Mouse (Mus musculus) liver, embryonic 15.5 days (tissue): ENCODE measurements around the gene Ier5l. TPM values are rescaled to one million over a fixed set of nuclear protein-coding genes. Genes with fewer than 3 reads are reported as not detected.

Source experiments
- ATAC-seq: fragments of 200-750 bp; cut with Nextera tagmentation; 2 replicates; pipeline ENCODE4 v1.8.0; 2017; ENCODE audit warnings: moderate number of reproducible peaks, mild to moderate bottlenecking, moderate library complexity; ENCODE audit not compliant: insufficient read depth
- H3K27ac ChIP-seq: fragments of 300-500 bp; sonication (generic); replicated peaks from 2 replicates; pipeline ENCODE4 v1.5.1; 2015; ENCODE audit warnings: mild to moderate bottlenecking, inconsistent platforms
- H3K27me3 ChIP-seq: fragments of 300-500 bp; sonication (generic); 2 replicates; pipeline ENCODE4 v1.6.1; 2015; ENCODE audit warnings: mild to moderate bottlenecking, inconsistent platforms
- H3K36me3 ChIP-seq: fragments of 300-500 bp; sonication (generic); replicated peaks from 2 replicates; pipeline ENCODE4 v1.6.1; 2015; ENCODE audit warnings: moderate library complexity, mild to moderate bottlenecking, inconsistent platforms
- H3K4me1 ChIP-seq: fragments of 300-500 bp; sonication (generic); replicated peaks from 2 replicates; pipeline ENCODE4 v1.6.1; 2015; ENCODE audit warnings: inconsistent platforms
- H3K4me2 ChIP-seq: fragments of 300-500 bp; sonication (generic); 2 replicates; pipeline ENCODE4 v1.6.1; 2015; ENCODE audit warnings: moderate library complexity, mild to moderate bottlenecking, inconsistent platforms
- H3K4me3 ChIP-seq: fragments of 300-500 bp; sonication (generic); replicated peaks from 2 replicates; pipeline ENCODE4 v1.5.1; 2015; ENCODE audit warnings: mild to moderate bottlenecking, inconsistent platforms
- H3K9ac ChIP-seq: fragments of 300-500 bp; sonication (generic); 2 replicates; pipeline ENCODE4 v1.6.1; 2015; ENCODE audit warnings: moderate library complexity, mild to moderate bottlenecking, inconsistent platforms
- H3K9me3 ChIP-seq: fragments of 300-500 bp; sonication (generic); replicated peaks from 2 replicates; pipeline ENCODE4 v1.6.1; 2016; ENCODE audit warnings: inconsistent platforms
- WGBS: fragments of 180-500 bp; shearing (Covaris S2); methylation state at CpG from one replicate; pipeline ENCODE4 v1.1.7; 2015; ENCODE audit warnings: mixed read lengths; ENCODE audit not compliant: insufficient replicate concordance; 5-methylcytosine and 5-hydroxymethylcytosine counted together
- polyA plus RNA-seq: library from polyadenylated mRNA; unstranded; fragments of >200 nt; fragmentation: Nextera tagmentation; extraction: Ambion mirVana; gene quantifications from 2 replicates; pipeline ENCODE4 v1.2.1, GENCODE M21; 2015

The Ier5l gene
- polyA plus RNA-seq, 1 experiment from 2014 or later, result 0.16 TPM

- H3K9me3 ChIP-seq, result no peaks in the 10 kb centered on the region
- ATAC-seq, result no peak
- H3K27me3 ChIP-seq, result peaks cover 2% of the 10 kb centered on the region; the same call in 1 of the 2 replicates
- 19% methylated on average over 7 of the region's 7 CpGs for WGBS
- H3K36me3 ChIP-seq, result no peaks in the 10 kb centered on the region
- no peak overlapping the region for H3K4me3 ChIP-seq
- H3K9ac ChIP-seq, result no peak overlapping the region
- no peak overlapping the region for H3K27ac ChIP-seq
- no peaks in the 10 kb centered on the region for H3K4me1 ChIP-seq
- H3K4me2 ChIP-seq, result no peak overlapping the region
Observed at GRCm38 (mm10) chr2:30487597-30487996, 13.6 kb upstream of the Ier5l start.

GRCm38 (mm10) chr2:30478526-30478925, 4.5 kb upstream of the Ier5l start:
- Histone ChIP-seq H3K9ac (no peak overlapping the region), H3K4me2 (no peak overlapping the region), H3K36me3 (no peaks in the 10 kb centered on the region), H3K27me3 (peaks cover 48% of the 10 kb centered on the region), H3K4me1 (peaks cover 12% of the 10 kb centered on the region), H3K4me3 (no peak overlapping the region), H3K9me3 (no peaks in the 10 kb centered on the region), H3K27ac (no peak overlapping the region)
- 52% methylated on average over 1 of the region's 1 CpGs for WGBS
- no peak for ATAC-seq

- WGBS, result 65% methylated on average over 2 of the region's 2 CpGs
- no peak for ATAC-seq
- H3K4me3 ChIP-seq, result no peak overlapping the region
- H3K36me3 ChIP-seq, result no peaks in the 10 kb centered on the region
- no peaks in the 10 kb centered on the region for H3K9me3 ChIP-seq
- H3K27me3 ChIP-seq, result peaks cover 67% of the 10 kb centered on the region
- H3K4me1 ChIP-seq, result peaks cover 26% of the 10 kb centered on the region
- H3K27ac ChIP-seq, result no peak overlapping the region
- no peak overlapping the region for H3K4me2 ChIP-seq
- no peak overlapping the region for H3K9ac ChIP-seq
Observed at GRCm38 (mm10) chr2:30476241-30476640, 2.2 kb upstream of the Ier5l start.

GRCm38 (mm10) chr2:30475457-30475856, 1.4 kb upstream of the Ier5l start:
- Histone ChIP-seq H3K27ac (no peak overlapping the region), H3K9me3 (no peaks in the 10 kb centered on the region), H3K4me1 (peaks cover 31% of the 10 kb centered on the region), H3K9ac (no peak overlapping the region), H3K4me3 (no peak overlapping the region), H3K4me2 (no peak overlapping the region), H3K36me3 (no peaks in the 10 kb centered on the region), H3K27me3 (peaks cover 75% of the 10 kb centered on the region)
- 67% methylated on average over 7 of the region's 7 CpGs for WGBS
- no peak for ATAC-seq

GRCm38 (mm10) chr2:30474776-30475175, 757 bp upstream of the Ier5l start:
- Histone ChIP-seq H3K27me3 (peaks cover 82% of the 10 kb centered on the region), H3K4me2 (peak overlapping the region; percentile 72), H3K9me3 (no peaks in the 10 kb centered on the region), H3K9ac (no peak overlapping the region), H3K36me3 (no peaks in the 10 kb centered on the region), H3K27ac (no peak overlapping the region), H3K4me1 (peaks cover 38% of the 10 kb centered on the region), H3K4me3 (no peak overlapping the region)
- ATAC-seq, result no peak
- WGBS, result 42% methylated on average over 4 of the region's 4 CpGs

- peak overlapping the region; percentile 47; the same call in 1 of the 2 replicates for H3K9ac ChIP-seq
- peaks cover 94% of the 10 kb centered on the region for H3K27me3 ChIP-seq
- H3K36me3 ChIP-seq, result no peaks in the 10 kb centered on the region
- H3K27ac ChIP-seq, result no peak overlapping the region
- peaks cover 40% of the 10 kb centered on the region for H3K4me1 ChIP-seq
- ATAC-seq, result peak; percentile 25; the same call in 1 of the 2 replicates
- H3K9me3 ChIP-seq, result no peaks in the 10 kb centered on the region
- peak overlapping the region; percentile 72 for H3K4me2 ChIP-seq
- under 1% methylated on average over 63 of the region's 80 CpGs for WGBS
- H3K4me3 ChIP-seq, result peak overlapping the region; percentile 55
Observed at GRCm38 (mm10) chr2:30473431-30474031, 488 bp downstream of the Ier5l start.

GRCm38 (mm10) chr2:30472731-30473351, 1.2 kb downstream of the Ier5l start:
- H3K9me3 ChIP-seq, result no peaks in the 10 kb centered on the region
- peak overlapping the region; percentile 55 for H3K4me3 ChIP-seq
- H3K9ac ChIP-seq, result peak overlapping the region; percentile 47; the same call in 1 of the 2 replicates
- peaks cover 40% of the 10 kb centered on the region for H3K4me1 ChIP-seq
- H3K27me3 ChIP-seq, result peaks cover 95% of the 10 kb centered on the region
- under 1% methylated on average over 60 of the region's 60 CpGs for WGBS
- no peaks in the 10 kb centered on the region for H3K36me3 ChIP-seq
- no peak for ATAC-seq
- H3K27ac ChIP-seq, result peak overlapping the region; percentile 68
- peak overlapping the region; percentile 72 for H3K4me2 ChIP-seq

- peak overlapping the region; percentile 47; the same call in 1 of the 2 replicates for H3K9ac ChIP-seq
- peak overlapping the region; percentile 72 for H3K4me2 ChIP-seq
- H3K27me3 ChIP-seq, result peaks cover 97% of the 10 kb centered on the region
- H3K36me3 ChIP-seq, result no peaks in the 10 kb centered on the region
- no peak for ATAC-seq
- peak overlapping the region; percentile 55 for H3K4me3 ChIP-seq
- peak overlapping the region; percentile 68 for H3K27ac ChIP-seq
- no peaks in the 10 kb centered on the region for H3K9me3 ChIP-seq
- WGBS, result under 1% methylated on average over 47 of the region's 51 CpGs
- peaks cover 40% of the 10 kb centered on the region for H3K4me1 ChIP-seq
Observed at GRCm38 (mm10) chr2:30471795-30472720, 2.0 kb downstream of the Ier5l start.

GRCm38 (mm10) chr2:30471051-30471450, 3.0 kb downstream of the Ier5l start:
- ATAC-seq, result no peak
- H3K4me2 ChIP-seq, result no peak overlapping the region
- H3K9me3 ChIP-seq, result no peaks in the 10 kb centered on the region
- no peak overlapping the region for H3K9ac ChIP-seq
- H3K36me3 ChIP-seq, result no peaks in the 10 kb centered on the region
- WGBS, result 27% methylated on average over 8 of the region's 8 CpGs
- peaks cover 90% of the 10 kb centered on the region for H3K27me3 ChIP-seq
- H3K4me3 ChIP-seq, result no peak overlapping the region
- peaks cover 40% of the 10 kb centered on the region for H3K4me1 ChIP-seq
- no peak overlapping the region; the same call in 1 of the 2 replicates for H3K27ac ChIP-seq

GRCm38 (mm10) chr2:30470143-30470946, 3.7 kb downstream of the Ier5l start:
- Histone ChIP-seq H3K27me3 (peaks cover 83% of the 10 kb centered on the region), H3K4me3 (peak overlapping the region; percentile 28), H3K27ac (no peak overlapping the region), H3K4me1 (peaks cover 40% of the 10 kb centered on the region), H3K4me2 (peak overlapping the region; percentile 64), H3K9ac (0 out of 2 replicates have a peak overlapping the region, but pooled peaks have one; percentile 11), H3K9me3 (no peaks in the 10 kb centered on the region), H3K36me3 (no peaks in the 10 kb centered on the region)
- ATAC-seq, result no peak
- WGBS, result 1% methylated on average over 46 of the region's 46 CpGs
